Mouse (Mus musculus) kidney, embryonic 16.5 days (tissue): Measurements from ENCODE around the gene Arhgap23. TPM values are rescaled to one million over a fixed set of nuclear protein-coding genes. Genes with fewer than 3 reads are reported as not detected.
A peak's percentile ranks its signal among the peaks of the same experiment; 100 is the strongest.

Experiments used
- ATAC-seq: fragments of 200-750 bp; cut with Nextera tagmentation; 2 replicates; pipeline ENCODE4 v1.8.0; 2017; ENCODE audit warnings: moderate TSS enrichment; ENCODE audit not compliant: low FRiP score, low TSS enrichment
- H3K27ac ChIP-seq: fragments of 300-500 bp; sonication (generic); 2 replicates; pipeline ENCODE4 v1.5.1; 2014; ENCODE audit warnings: low read length
- H3K27me3 ChIP-seq: fragments of 300-500 bp; sonication (generic); 2 replicates; pipeline ENCODE4 v1.6.1; 2014; ENCODE audit warnings: low read length, control low read depth, mixed read lengths; ENCODE audit not compliant: insufficient read depth
- H3K36me3 ChIP-seq: fragments of 300-500 bp; sonication (generic); 2 replicates; pipeline ENCODE4 v1.6.1; 2014; ENCODE audit warnings: low read length, control low read depth, mixed read lengths; ENCODE audit not compliant: insufficient read depth
- H3K4me1 ChIP-seq: fragments of 300-500 bp; sonication (generic); 2 replicates; pipeline ENCODE4 v1.6.1; 2014; ENCODE audit warnings: low read length, control low read depth, mixed read lengths; ENCODE audit not compliant: insufficient read depth
- H3K4me2 ChIP-seq: fragments of 300-500 bp; sonication (generic); replicated peaks from 2 replicates; pipeline ENCODE4 v1.6.1; 2014; ENCODE audit warnings: low read depth, low read length
- H3K4me3 ChIP-seq: fragments of 300-500 bp; sonication (generic); 2 replicates; pipeline ENCODE4 v1.5.1; 2014; ENCODE audit warnings: mild to moderate bottlenecking, low read length
- H3K9ac ChIP-seq: fragments of 300-500 bp; sonication (generic); replicated peaks from 2 replicates; pipeline ENCODE4 v1.6.1; 2014; ENCODE audit warnings: low read length
- H3K9me3 ChIP-seq: fragments of 300-500 bp; sonication (generic); 2 replicates; pipeline ENCODE4 v1.6.1; 2016; ENCODE audit warnings: low read length, control low read depth
- WGBS: fragments of 180-500 bp; shearing (Covaris S2); extraction: QIAGEN DNeasy Blood & Tissue Kit; methylation state at CpG from one replicate; pipeline ENCODE4 v1.1.7; 2014; 5-methylcytosine and 5-hydroxymethylcytosine counted together
- polyA plus RNA-seq: library from polyadenylated mRNA; unstranded; fragments of >200 nt; fragmentation: Nextera tagmentation; extraction: Ambion mirVana; gene quantifications from 2 replicates; pipeline ENCODE4 v1.2.1, GENCODE M21; 2015

Gene Arhgap23
- polyA plus RNA-seq, 1 experiment from 2014 or later = 6.2 TPM

DNA sequence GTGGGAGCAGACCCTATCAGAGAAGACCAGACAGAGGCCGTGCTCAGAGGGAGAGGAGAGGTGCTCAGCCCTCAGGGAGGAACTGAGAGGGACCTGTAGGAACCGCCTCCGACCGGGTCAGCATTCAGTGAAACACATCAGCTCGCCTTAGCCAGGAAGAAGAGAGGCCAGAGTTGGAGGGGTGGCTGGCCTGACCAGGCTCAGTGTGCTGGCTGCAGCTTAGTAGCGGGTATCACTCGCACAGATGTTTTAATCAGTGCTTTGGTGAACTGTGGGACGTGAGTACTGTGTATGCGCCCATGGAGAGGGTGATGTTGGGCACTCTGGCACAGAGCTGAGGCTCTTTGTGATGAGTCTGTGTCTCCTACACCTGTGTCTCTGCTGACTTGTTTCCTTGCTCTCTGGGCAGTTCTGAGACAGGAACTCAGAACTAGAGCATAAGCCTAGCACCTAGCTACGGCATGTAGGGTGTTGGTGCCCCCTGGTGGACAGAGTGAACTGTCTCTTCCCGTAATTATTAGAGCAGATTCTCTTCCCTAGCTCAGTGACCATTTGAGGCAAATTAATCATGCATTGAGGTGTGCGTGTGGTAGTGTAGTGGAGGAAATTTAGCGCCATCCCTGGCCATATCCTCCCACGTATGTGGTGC, 53.4 kb downstream of the Arhgap23 start:
- Histone ChIP-seq H3K9me3 (no peaks in the 10 kb centered on the region), H3K9ac (no peak overlapping the region), H3K4me2 (no peak overlapping the region), H3K36me3 (peaks cover 57% of the 10 kb centered on the region), H3K27me3 (no peaks in the 10 kb centered on the region), H3K4me3 (no peak overlapping the region), H3K4me1 (no peaks in the 10 kb centered on the region), H3K27ac (no peak overlapping the region)
- peak; percentile 39 for ATAC-seq
- WGBS = 48% methylated on average over 14 of the region's 14 CpGs

DNA sequence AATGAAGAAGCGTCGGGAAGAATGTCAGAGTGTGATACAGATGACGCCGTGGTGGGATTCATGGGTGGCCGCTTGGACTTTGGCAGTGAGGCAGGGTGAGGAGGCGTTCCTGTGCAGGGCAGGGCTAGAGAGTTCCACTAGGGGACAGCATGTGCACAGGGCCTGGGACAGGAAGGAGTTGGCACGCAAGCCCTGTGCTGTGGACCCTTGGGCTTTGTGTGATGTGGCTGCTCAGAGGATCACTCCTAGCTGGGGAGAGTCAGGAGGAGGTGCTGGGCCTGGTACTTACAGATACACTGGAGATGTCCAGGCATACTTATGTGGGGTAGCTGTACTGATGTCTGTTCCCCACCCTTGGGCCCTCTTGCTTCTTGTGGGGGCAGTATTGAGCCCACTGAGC, 54.5 kb downstream of the Arhgap23 start:
- no peak overlapping the region for H3K4me3 ChIP-seq
- no peaks in the 10 kb centered on the region for H3K9me3 ChIP-seq
- 94% methylated on average over 7 of the region's 7 CpGs for WGBS
- no peaks in the 10 kb centered on the region for H3K4me1 ChIP-seq
- H3K27ac ChIP-seq = no peak overlapping the region
- no peaks in the 10 kb centered on the region for H3K27me3 ChIP-seq
- no peak overlapping the region for H3K4me2 ChIP-seq
- no peak overlapping the region for H3K9ac ChIP-seq
- peaks cover 51% of the 10 kb centered on the region for H3K36me3 ChIP-seq
- ATAC-seq = no peak

DNA sequence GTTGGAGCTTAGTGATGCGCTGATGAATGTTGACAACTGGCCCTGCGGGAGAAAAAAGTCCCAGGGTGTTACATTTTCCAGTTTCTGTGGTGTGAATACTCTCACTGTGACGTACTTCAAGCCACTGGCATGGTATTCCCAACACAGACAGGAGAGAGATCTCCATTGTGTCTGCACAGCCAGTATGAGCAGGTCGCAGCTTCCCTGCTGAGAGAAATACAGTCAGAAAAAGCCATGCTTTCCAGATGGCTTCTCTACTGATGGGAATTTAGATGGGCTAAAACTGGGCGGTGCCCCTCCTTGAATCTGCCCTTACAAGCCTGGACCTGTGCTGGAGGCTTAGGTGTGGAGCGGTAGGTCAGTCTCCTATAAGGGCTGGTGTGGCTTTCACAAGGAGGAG, 55.9 kb downstream of the Arhgap23 start:
- no peaks in the 10 kb centered on the region for H3K9me3 ChIP-seq
- ATAC-seq = no peak
- H3K9ac ChIP-seq = no peak overlapping the region
- no peaks in the 10 kb centered on the region for H3K27me3 ChIP-seq
- H3K27ac ChIP-seq = no peak overlapping the region
- H3K4me2 ChIP-seq = no peak overlapping the region
- H3K36me3 ChIP-seq = peaks cover 52% of the 10 kb centered on the region
- H3K4me1 ChIP-seq = no peaks in the 10 kb centered on the region
- H3K4me3 ChIP-seq = no peak overlapping the region
- WGBS = 89% methylated on average over 6 of the region's 6 CpGs

DNA sequence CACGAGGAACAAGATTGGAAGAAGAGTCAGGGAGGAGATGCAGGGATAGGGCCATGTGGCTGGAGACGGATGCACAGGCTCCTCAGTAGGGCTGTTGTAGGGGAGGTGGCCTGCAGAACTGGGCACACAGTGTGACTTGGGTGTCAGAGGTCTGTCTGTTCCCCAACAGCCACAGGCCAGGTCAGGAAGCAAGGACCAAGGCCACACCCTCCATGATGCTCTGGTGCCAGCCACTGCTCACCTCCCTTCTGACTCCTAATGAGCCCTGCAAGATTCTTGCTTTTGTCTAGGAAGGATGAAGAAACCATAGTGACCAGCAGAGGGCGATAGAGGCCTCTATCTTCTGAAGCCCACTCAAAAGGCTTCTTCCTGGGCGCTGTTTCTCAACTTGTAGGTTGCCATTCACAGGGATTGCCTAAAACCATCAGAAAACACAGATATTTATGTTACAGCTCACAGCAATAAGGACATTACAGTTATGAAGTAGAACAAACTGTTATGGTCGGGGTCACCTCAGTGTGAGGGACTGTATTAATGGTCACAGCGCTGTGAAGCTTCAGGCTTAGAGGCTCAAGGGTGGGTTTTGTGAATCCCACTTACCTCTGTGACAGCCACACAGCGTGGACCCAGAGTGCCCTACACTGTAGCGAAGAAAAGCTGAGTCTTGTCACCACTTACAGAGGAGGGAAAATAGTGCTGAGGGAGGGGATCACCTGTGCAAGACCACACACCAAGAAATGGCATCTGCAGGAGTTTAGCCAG, 61.2 kb downstream of the Arhgap23 start:
- no peak overlapping the region for H3K4me3 ChIP-seq
- no peaks in the 10 kb centered on the region for H3K27me3 ChIP-seq
- no peak overlapping the region for H3K4me2 ChIP-seq
- 62% methylated on average over 8 of the region's 8 CpGs for WGBS
- 0 out of 2 replicates have a peak, but pooled peaks have one; percentile 20 for ATAC-seq
- H3K9ac ChIP-seq = no peak overlapping the region
- no peaks in the 10 kb centered on the region for H3K9me3 ChIP-seq
- H3K36me3 ChIP-seq = peaks cover 34% of the 10 kb centered on the region
- peaks cover 5% of the 10 kb centered on the region for H3K4me1 ChIP-seq
- H3K27ac ChIP-seq = no peak overlapping the region

DNA sequence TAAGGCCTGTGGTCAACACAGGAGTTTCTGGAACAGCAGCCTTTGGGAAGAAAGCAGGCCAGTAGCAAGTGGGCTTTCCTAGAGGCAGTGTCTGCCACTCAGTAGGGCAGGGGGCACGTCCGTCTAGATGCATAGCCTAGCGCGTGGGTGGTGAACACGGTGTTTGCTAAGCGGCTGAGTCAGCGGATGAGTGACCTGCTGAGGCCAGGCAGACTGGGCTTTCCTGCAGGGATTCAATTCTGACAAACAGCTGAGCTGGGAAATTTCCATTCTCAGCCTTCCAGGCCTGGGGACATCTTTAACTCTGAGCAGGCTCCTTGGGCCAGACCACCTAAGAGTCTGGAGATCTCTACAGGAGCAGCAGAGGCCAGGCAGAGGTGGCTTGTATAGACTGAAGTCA, 62.1 kb downstream of the Arhgap23 start:
- 46% methylated on average over 7 of the region's 7 CpGs for WGBS
- Histone ChIP-seq H3K36me3 (peaks cover 36% of the 10 kb centered on the region), H3K9ac (no peak overlapping the region), H3K4me2 (no peak overlapping the region), H3K9me3 (no peaks in the 10 kb centered on the region), H3K4me1 (peaks cover 13% of the 10 kb centered on the region), H3K4me3 (no peak overlapping the region), H3K27ac (no peak overlapping the region), H3K27me3 (no peaks in the 10 kb centered on the region)
- ATAC-seq = peak; percentile 77

DNA sequence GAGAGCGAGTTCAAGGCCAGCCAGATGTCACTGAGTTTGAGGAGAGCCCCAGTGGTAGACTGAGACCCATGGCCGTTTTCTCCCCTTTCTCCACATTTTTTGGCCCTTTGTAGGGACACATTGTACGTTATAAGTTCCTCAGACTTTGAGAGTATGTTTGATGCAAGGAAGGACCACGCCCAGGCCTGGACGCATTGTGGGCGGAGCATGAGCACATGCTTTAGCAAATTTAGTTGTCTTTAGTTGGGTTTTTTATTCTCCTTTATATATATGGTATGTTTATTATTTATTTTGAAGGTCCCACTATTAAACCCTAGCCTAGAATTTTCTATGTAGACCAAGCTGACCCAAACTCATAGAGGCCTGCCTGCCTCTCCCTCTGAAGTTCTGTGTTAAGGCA, 63.0 kb downstream of the Arhgap23 start:
- Histone ChIP-seq H3K27ac (no peak overlapping the region), H3K4me2 (no peak overlapping the region), H3K9me3 (no peaks in the 10 kb centered on the region), H3K4me1 (peaks cover 18% of the 10 kb centered on the region), H3K27me3 (no peaks in the 10 kb centered on the region), H3K36me3 (peaks cover 40% of the 10 kb centered on the region), H3K4me3 (no peak overlapping the region), H3K9ac (no peak overlapping the region)
- ATAC-seq = no peak
- WGBS = 85% methylated on average over 6 of the region's 6 CpGs

DNA sequence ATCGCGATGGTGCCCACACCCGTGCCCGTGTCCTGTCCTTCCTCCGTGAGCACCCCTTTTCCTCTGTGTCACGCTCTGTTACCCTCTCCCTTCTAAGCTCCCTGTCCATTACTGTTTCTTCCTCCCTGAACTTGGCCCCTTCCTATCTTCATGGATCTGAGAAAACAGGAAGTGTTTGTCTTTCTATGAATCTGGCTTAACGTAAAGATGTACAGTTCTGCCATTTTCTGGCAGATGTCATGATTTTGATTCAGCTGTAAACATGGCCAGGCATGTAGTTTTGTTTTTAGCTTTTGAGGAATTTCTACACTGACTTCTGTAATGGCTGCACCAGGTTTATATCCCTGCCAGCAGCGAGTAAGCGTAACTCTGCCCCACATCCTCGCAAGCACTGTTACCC, 63.8 kb downstream of the Arhgap23 start:
- Histone ChIP-seq H3K9ac (no peak overlapping the region), H3K27me3 (no peaks in the 10 kb centered on the region), H3K4me2 (no peak overlapping the region), H3K27ac (no peak overlapping the region), H3K9me3 (no peaks in the 10 kb centered on the region), H3K4me1 (peaks cover 18% of the 10 kb centered on the region), H3K36me3 (peaks cover 38% of the 10 kb centered on the region), H3K4me3 (no peak overlapping the region)
- ATAC-seq = no peak
- WGBS = 67% methylated on average over 10 of the region's 10 CpGs

DNA sequence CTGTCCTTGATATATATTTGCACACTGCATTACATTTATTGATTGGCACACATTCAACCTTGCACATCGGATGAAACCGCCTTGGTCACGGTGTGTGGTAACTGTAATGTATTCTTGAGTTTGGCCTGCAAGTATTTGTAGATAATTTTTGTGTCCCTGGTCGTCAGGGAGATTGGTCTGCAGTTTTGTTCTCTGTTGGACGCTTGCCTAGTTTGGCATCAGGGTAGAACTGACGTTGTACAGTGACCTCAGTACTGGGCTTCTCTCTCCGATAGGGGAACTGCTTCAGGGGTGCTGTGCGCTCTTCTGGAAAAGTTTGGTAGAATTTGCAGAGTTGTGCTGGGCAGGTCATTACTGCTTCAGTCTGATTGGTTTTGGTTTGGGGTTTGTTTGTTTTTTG, 64.5 kb downstream of the Arhgap23 start:
- Histone ChIP-seq H3K4me3 (no peak overlapping the region), H3K36me3 (peaks cover 35% of the 10 kb centered on the region), H3K9ac (no peak overlapping the region), H3K27me3 (no peaks in the 10 kb centered on the region), H3K4me2 (no peak overlapping the region), H3K9me3 (no peaks in the 10 kb centered on the region), H3K27ac (no peak overlapping the region), H3K4me1 (peaks cover 18% of the 10 kb centered on the region)
- no peak for ATAC-seq
- 80% methylated on average over 8 of the region's 8 CpGs for WGBS

DNA sequence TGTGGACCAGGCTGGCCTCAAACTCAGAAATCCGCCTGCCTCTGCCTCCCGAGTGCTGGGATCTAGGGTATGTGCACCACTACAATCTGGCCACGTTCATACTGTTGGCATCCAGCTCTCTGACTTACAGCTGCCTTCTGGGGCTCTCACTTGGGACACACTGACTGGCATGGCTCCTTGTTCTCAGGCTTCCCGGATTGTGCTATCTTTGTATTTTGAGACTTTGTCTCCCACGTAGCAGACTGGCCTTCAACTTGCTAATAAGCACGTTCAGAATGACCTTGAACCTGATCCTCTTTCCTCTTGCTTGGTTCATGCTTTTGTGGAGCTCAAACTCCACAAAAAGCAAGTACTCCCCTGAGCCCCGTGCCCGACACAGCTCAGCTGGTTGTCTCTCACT, 70.3 kb downstream of the Arhgap23 start:
- Histone ChIP-seq H3K4me3 (no peak overlapping the region), H3K27ac (no peak overlapping the region), H3K27me3 (no peaks in the 10 kb centered on the region), H3K4me2 (no peak overlapping the region), H3K9me3 (no peaks in the 10 kb centered on the region), H3K4me1 (peaks cover 17% of the 10 kb centered on the region), H3K9ac (no peak overlapping the region), H3K36me3 (peaks cover 22% of the 10 kb centered on the region)
- ATAC-seq = no peak
- WGBS = 51% methylated on average over 8 of the region's 8 CpGs

DNA sequence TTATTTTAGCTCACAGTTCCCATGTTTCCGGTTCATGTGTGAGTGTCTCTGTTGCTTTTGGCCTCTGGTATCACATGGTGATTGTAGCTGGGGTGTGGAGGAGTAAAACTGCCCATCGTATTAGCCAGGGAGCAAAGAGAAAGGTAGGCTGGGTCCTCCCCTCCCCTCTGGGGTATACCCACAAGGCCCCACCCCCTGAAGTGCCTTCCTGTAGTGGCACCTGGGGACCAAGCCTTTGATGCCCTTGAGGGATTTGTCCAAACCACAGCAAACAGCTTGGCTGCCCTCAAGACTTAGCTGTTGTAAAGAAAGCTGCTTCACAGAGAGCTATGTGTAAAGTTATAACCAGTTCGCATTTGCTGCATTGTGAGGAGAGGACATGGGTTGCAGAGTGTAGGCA, 72.3 kb downstream of the Arhgap23 start:
- ATAC-seq = no peak
- WGBS = 52% methylated on average over 3 of the region's 3 CpGs
- H3K36me3 ChIP-seq = peaks cover 37% of the 10 kb centered on the region

More for the DNA sequence above, 72.3 kb downstream of the Arhgap23 start:
- Histone ChIP-seq H3K9me3 (no peaks in the 10 kb centered on the region), H3K9ac (no peak overlapping the region), H3K4me1 (peaks cover 6% of the 10 kb centered on the region; the same call in 1 of the 2 replicates), H3K4me3 (no peak overlapping the region), H3K27me3 (no peaks in the 10 kb centered on the region), H3K4me2 (no peak overlapping the region), H3K27ac (no peak overlapping the region)
